Mouse (Mus musculus) liver, embryonic 14.5 days (tissue): ENCODE measurements at regions not wholly inside any gene's neighbourhood (a gene's known extent, or its start where the extent isn't known, plus 50 kb on each side); places are given as distances from the start of the nearest gene placed in this dataset.

Experiments
- ATAC-seq: fragments of 200-750 bp; cut with Nextera tagmentation; 2 replicates; pipeline ENCODE4 v1.8.0; 2017; ENCODE audit warnings: moderate number of reproducible peaks, mild to moderate bottlenecking, moderate library complexity; ENCODE audit not compliant: insufficient read depth
- DNase-seq, 3 experiments: peaks; one replicate each; pipeline ENCODE4 v3.0.0-alpha.2; 2012 to 2013; ENCODE audit warnings: low read depth in 3 of 3, low spot score in 3 of 3
- H3K27ac ChIP-seq: fragments of 300-500 bp; sonication (generic); 2 replicates; pipeline ENCODE4 v1.5.1; 2014; ENCODE audit warnings: moderate library complexity, mild to moderate bottlenecking, control low read depth, inconsistent platforms
- H3K27me3 ChIP-seq: fragments of 300-500 bp; sonication (generic); 2 replicates; pipeline ENCODE4 v1.6.1; 2014; ENCODE audit warnings: mild to moderate bottlenecking, low read length, moderate library complexity; ENCODE audit not compliant: control insufficient read depth, insufficient read depth
- H3K36me3 ChIP-seq: fragments of 300-500 bp; sonication (generic); replicated peaks from 2 replicates; pipeline ENCODE4 v1.6.1; 2014; ENCODE audit warnings: low read depth; ENCODE audit not compliant: control insufficient read depth, insufficient read depth
- H3K4me1 ChIP-seq, 2 experiments: fragments of 200-500 bp in 1 of 2; fragments of 300-500 bp in 1 of 2; sonication (generic) in 1 of 2; replicated peaks; 2 replicates each; pipeline ENCODE4 v1.6.1; 2012 to 2014; ENCODE audit warnings: antibody characterized with exemption in 1 of 2, inconsistent platforms in 1 of 2, low read length in 1 of 2; ENCODE audit not compliant: control insufficient read depth in 2 of 2, insufficient read depth in 2 of 2
- H3K4me2 ChIP-seq: fragments of 300-500 bp; sonication (generic); 2 replicates; pipeline ENCODE4 v1.6.1; 2014; ENCODE audit warnings: low read depth, mild to moderate bottlenecking, control low read depth, moderate library complexity
- H3K4me3 ChIP-seq, 2 experiments: fragments of 200-500 bp in 1 of 2; fragments of 300-500 bp in 1 of 2; sonication (generic) in 1 of 2; 2 replicates each; pipeline ENCODE4 v1.5.1; 2012 to 2014; ENCODE audit warnings: low read depth in 2 of 2, low read length in 2 of 2, mild to moderate bottlenecking in 2 of 2, control low read depth in 1 of 2, inconsistent platforms in 1 of 2, moderate library complexity in 1 of 2; ENCODE audit not compliant: insufficient read depth in 1 of 2
- H3K9ac ChIP-seq: fragments of 300-500 bp; sonication (generic); replicated peaks from 2 replicates; pipeline ENCODE4 v1.6.1; 2014; ENCODE audit warnings: mild to moderate bottlenecking, control low read depth, moderate library complexity
- H3K9me3 ChIP-seq: fragments of 300-500 bp; sonication (generic); 2 replicates; pipeline ENCODE4 v1.6.1; 2016; ENCODE audit warnings: low read length, mixed read lengths; ENCODE audit not compliant: control insufficient read depth
- CTCF ChIP-seq: IDR thresholded peaks from 2 replicates; pipeline ENCODE4 v1.5.1; 2016; ENCODE audit warnings: antibody characterized with exemption, low read depth, control low read depth
- EP300 ChIP-seq: IDR thresholded peaks from 2 replicates; pipeline ENCODE4 v1.6.1; 2016; ENCODE audit warnings: antibody characterized with exemption, low read depth
- WGBS: fragments of 180-500 bp; shearing (Covaris S2); extraction: QIAGEN DNeasy Blood & Tissue Kit; methylation state at CpG from one replicate; pipeline ENCODE4 v1.1.7; 2014; ENCODE audit not compliant: insufficient replicate concordance; 5-methylcytosine and 5-hydroxymethylcytosine counted together

GRCm38 (mm10) chr16:30793856-30794255 is 194.3 kb downstream of the Fam43a start:
- no peak overlapping the region for H3K27ac ChIP-seq
- TF ChIP-seq EP300, result no peak
- TF ChIP-seq CTCF, result no peak
- H3K4me1 ChIP-seq, result peaks cover 16 to 40% of the 10 kb centered on the region in 2 experiments
- H3K27me3 ChIP-seq, result no peaks in the 10 kb centered on the region
- WGBS, result 65% methylated on average over 3 of the region's 3 CpGs
- H3K9ac ChIP-seq, result no peak overlapping the region
- H3K4me2 ChIP-seq, result no peak overlapping the region
- H3K9me3 ChIP-seq, result no peaks in the 10 kb centered on the region
- ATAC-seq (no peak), DNase-seq (no peak)
- no peak overlapping the region for H3K4me3 ChIP-seq
- H3K36me3 ChIP-seq, result no peaks in the 10 kb centered on the region

GRCm38 (mm10) chr16:30795501-30795904 is 196.0 kb downstream of the Fam43a start:
- H3K4me3 ChIP-seq, result no peak overlapping the region
- H3K36me3 ChIP-seq, result no peaks in the 10 kb centered on the region
- peaks cover 5 to 24% of the 10 kb centered on the region in 2 experiments for H3K4me1 ChIP-seq
- no peak overlapping the region for H3K27ac ChIP-seq
- no peak overlapping the region for H3K4me2 ChIP-seq
- no peak for TF ChIP-seq EP300
- no peak for TF ChIP-seq CTCF
- DNase-seq (no peak), ATAC-seq (no peak)
- H3K27me3 ChIP-seq, result no peaks in the 10 kb centered on the region
- whole genome bisulfite sequencing, result 57% methylated on average over 5 of the region's 5 CpGs
- H3K9me3 ChIP-seq, result no peaks in the 10 kb centered on the region
- H3K9ac ChIP-seq, result no peak overlapping the region

- H3K4me1 ChIP-seq, result peaks cover 0 to 20% of the 10 kb centered on the region in 2 experiments
- DNase-seq, result peak in 1 of 3 experiments; percentile 17
- no peak overlapping the region for H3K4me2 ChIP-seq
- no peaks in the 10 kb centered on the region for H3K27me3 ChIP-seq
- TF ChIP-seq EP300, result no peak
- TF ChIP-seq CTCF, result no peak
- 67% methylated on average over 6 of the region's 6 CpGs for WGBS
- H3K36me3 ChIP-seq, result no peaks in the 10 kb centered on the region
- H3K4me3 ChIP-seq, result no peak overlapping the region
- ATAC-seq, result peak; percentile 69
- H3K9ac ChIP-seq, result no peak overlapping the region
- no peaks in the 10 kb centered on the region for H3K9me3 ChIP-seq
- no peak overlapping the region for H3K27ac ChIP-seq
Measured at GRCm38 (mm10) chr16:30796103-30796502, 196.6 kb downstream of the Fam43a start.

GRCm38 (mm10) chr16:30797006-30797405 is 197.5 kb downstream of the Fam43a start:
- WGBS, result 81% methylated on average over 3 of the region's 3 CpGs
- H3K36me3 ChIP-seq, result no peaks in the 10 kb centered on the region
- no peaks in the 10 kb centered on the region for H3K27me3 ChIP-seq
- TF ChIP-seq CTCF, result no peak
- TF ChIP-seq EP300, result no peak
- H3K9me3 ChIP-seq, result no peaks in the 10 kb centered on the region
- DNase-seq (no peak), ATAC-seq (no peak)
- peaks cover 0 to 15% of the 10 kb centered on the region in 2 experiments; a peak in 1 of 4 replicates for H3K4me1 ChIP-seq
- no peak overlapping the region for H3K27ac ChIP-seq
- no peak overlapping the region for H3K4me2 ChIP-seq
- no peak overlapping the region for H3K9ac ChIP-seq
- no peak overlapping the region for H3K4me3 ChIP-seq

GRCm38 (mm10) chr16:30797973-30798471 is 198.5 kb downstream of the Fam43a start:
- H3K27me3 ChIP-seq, result no peaks in the 10 kb centered on the region
- no peak for ATAC-seq

More at GRCm38 (mm10) chr16:30797973-30798471, 198.5 kb downstream of the Fam43a start:
- no peak for DNase-seq
- Histone ChIP-seq H3K4me3 (no peak overlapping the region), H3K36me3 (no peaks in the 10 kb centered on the region), H3K9me3 (no peaks in the 10 kb centered on the region), H3K9ac (no peak overlapping the region), H3K27ac (no peak overlapping the region), H3K4me1 (peaks cover 0 to 15% of the 10 kb centered on the region in 2 experiments; a peak in 1 of 4 replicates), H3K4me2 (no peak overlapping the region)
- no peak for TF ChIP-seq EP300
- no peak for TF ChIP-seq CTCF
- 67% methylated on average over 7 of the region's 7 CpGs for whole genome bisulfite sequencing
